Mouse (Mus musculus): ENCODE results near the gene Lysmd2. TPM values are rescaled to one million over a fixed set of nuclear protein-coding genes. Genes with fewer than 3 reads are reported as not detected.
"Not testable (repeated sequence)": the region's sequence is repeated elsewhere in the genome, so short reads cannot be mapped to it uniquely, and the experiment has no call there.

Gene Lysmd2
- total RNA-seq, 4 experiments from 2014 or later = 50.8 to 57.7 (median 55.5) TPM

GRCm38 (mm10) chr9:75626308-75626604, 715 bp downstream of the Lysmd2 start:
- peak in 1 of 2 experiments; percentile 37 for DNase-seq (ENCODE audit: low spot score in 2 of 2)

DNA sequence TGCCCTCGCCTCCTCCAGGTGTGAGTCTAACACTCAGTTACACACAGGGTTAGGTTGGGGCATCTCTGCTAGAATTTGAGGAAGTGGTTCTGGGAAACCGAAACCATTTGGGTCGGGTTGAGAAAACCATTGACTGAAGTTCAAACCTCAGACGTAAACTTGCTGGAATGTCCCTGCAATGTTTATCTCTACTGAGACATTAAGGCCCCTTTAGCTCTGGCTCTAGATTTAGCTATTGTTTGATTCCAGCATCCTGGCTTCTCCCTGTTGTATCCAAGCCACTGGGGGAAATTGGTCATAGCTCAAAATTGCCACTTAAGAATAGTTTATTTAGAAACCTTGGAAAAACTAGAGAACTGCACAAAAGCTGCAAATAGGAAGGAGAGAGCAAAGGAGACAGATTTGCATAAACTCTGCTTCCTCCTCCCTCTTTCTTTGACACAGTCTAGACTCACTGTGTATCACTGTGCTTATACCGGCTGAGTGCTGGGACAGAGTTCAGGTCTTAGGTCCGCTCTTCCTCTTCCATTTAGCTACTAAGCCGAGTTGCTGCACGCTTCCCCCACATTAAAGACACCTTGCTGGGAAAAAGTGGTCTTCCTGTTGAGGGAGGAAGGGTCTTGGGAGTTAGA, 5.4 kb downstream of the Lysmd2 start:
- no peak for DNase-seq (ENCODE audit: low spot score in 2 of 2)

GRCm38 (mm10) chr9:75632111-75632510, 6.6 kb downstream of the Lysmd2 start:
- DNase-seq (ENCODE audit: low spot score in 2 of 2) = no peak

DNA sequence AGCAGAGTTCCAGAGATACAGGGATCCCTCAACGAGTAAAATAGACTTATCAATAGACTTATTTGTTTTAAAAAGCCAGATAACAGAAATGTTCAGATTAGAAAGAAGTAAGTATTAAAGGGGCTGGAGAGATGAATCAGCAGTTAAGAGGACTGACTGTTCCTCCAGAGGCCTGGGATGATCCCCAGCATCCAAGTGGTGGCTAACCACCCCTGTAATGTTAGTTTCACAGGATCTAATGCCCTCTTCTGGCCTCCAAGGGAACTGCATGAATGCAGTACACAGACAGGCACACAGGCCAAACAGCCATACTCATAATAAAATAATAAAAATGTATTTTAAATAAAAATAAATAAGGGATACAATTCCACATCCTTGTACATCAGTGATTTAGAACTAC, 7.4 kb downstream of the Lysmd2 start:
- DNase-seq (ENCODE audit: low spot score in 2 of 2) = no peak

- no peak for DNase-seq (ENCODE audit: low spot score in 2 of 2)
Observed at GRCm38 (mm10) chr9:75633603-75634002, 8.1 kb downstream of the Lysmd2 start.

DNA sequence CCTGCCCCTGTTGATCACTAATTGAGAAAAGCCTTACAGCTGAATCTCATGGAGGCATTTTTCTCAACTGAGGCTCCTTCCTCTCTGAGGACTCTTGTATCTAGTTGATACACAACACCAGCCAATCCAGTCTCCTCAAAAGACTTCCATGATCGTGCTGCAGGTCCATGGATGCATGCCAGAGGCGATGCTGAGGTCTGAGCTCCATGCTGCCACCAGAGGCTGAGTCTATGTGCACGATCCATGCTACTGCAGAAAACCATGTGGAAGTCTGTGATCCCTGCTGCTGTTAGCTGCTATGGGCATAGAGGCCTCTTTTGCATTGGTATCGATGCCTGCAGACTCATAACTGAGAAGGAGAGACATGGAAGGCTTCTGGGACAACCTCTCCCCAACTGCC, 8.7 kb downstream of the Lysmd2 start:
- DNase-seq (ENCODE audit: low spot score in 2 of 2) = no peak

GRCm38 (mm10) chr9:75645405-75645804, 19.9 kb downstream of the Lysmd2 start:
- DNase-seq (ENCODE audit: low spot score in 2 of 2) = no peak

DNA sequence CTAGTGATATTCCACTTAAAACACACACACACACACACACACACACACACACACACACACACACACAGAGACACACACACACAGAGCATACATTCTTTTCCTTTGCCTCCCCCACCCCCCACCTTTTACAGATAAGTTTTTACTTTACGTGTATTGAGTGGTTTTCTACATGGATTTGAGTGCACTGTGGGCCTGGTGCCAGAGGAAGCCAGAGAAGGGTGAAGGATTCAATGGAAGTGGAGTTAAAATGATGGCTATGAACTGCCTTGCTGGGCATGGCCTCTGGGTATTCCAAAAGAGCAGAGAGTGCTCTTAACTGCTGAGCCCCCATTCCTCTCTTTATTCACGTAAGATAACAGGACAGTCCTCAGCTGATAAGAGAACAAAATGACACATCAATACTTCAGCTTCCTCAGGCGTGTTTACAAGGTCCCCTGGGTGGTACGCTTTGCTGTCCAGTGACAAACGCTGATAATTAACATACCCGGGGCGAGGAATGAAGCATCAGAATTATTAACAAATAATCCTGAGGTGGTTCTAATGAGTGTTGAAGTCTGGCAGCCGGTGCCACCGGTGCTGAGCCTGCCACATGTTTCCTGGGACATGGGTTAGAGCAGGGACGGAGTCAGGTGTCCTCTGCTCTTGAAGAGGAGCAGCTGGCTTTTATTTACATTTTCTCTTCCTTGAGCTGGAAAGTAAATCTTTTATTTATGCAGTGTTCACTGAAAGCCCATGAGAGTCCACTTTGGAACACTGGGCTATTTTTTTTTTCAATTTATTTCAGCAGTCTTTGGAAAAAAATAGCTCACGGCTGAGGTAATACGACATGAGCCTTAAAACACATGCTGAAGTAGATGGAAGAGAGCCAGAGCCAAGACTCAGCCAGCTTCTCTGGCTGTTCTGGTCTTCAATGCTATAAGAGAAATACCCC, 28.7 kb downstream of the Lysmd2 start:
- no peak for DNase-seq (ENCODE audit: low spot score in 2 of 2)

GRCm38 (mm10) chr9:75656456-75656855, 30.9 kb downstream of the Lysmd2 start:
- DNase-seq (ENCODE audit: low spot score in 2 of 2) = not testable (repeated sequence)

DNA sequence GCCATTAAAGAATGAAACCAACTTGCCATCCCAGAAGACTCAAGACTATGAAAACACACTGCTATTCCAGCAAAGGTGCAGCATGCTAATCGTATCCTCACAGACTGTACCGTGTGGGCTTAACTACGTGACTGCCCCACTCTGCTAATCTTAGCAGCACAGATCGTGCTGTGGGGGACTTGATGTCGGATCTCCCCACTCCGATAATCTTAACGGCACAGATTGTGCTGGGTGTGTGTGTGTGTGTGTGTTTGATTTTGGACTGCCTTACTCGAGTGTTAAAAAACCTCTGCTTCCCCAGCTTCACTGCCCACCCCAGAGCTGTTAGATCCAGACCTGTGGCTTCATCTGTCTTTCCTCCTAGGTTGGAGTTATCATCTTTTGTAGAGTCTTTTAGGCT, 35.4 kb downstream of the Lysmd2 start:
- peak in 1 of 2 experiments; percentile 75 for DNase-seq (ENCODE audit: low spot score in 2 of 2)

DNA sequence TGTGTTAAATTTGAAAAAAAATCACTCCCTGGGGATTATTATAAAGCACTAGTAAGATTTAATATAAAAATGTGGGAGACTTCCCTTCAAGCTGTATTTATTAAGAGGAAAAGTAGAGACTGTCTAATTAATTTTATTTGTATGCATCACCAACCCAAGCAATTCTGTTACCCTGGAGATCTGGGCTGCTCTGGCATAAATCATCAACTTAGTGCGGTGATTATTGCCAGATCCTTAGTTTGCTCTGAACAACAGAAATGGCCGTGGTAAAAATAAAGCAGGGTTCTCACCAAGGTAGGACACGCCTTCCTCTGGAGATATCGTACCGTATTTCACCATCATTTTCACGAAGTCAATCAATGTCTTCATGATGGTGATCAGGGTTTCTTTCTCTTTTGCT, 39.8 kb downstream of the Lysmd2 start:
- no peak for DNase-seq (ENCODE audit: low spot score in 2 of 2)

- no peak for DNase-seq (ENCODE audit: low spot score in 2 of 2)
Observed at GRCm38 (mm10) chr9:75666612-75667011, 41.1 kb downstream of the Lysmd2 start.

DNA sequence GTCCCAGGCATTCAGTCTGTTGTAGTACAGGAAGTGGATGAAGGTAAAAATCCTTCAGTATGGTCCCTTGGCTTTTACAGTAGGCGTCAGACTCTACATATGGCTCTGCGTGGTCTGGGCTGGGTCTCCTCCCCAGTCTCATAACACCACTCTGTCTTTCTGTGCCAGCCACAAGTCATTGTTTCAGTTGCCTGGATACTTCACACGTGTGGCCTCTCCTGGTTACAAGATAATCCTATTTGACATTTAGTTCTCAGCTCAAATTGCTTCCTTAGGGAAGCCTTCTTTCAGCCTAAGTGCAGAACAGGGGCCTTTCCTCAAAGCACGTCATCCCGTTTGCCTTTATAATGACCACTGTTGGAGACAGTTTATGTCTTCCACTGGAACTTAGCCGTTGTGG, 47.2 kb downstream of the Lysmd2 start:
- DNase-seq (ENCODE audit: low spot score in 2 of 2) = no peak

GRCm38 (mm10) chr9:75676226-75676625, 50.7 kb downstream of the Lysmd2 start:
- DNase-seq (ENCODE audit: low spot score in 2 of 2) = peak in 1 of 2 experiments; percentile 78

DNA sequence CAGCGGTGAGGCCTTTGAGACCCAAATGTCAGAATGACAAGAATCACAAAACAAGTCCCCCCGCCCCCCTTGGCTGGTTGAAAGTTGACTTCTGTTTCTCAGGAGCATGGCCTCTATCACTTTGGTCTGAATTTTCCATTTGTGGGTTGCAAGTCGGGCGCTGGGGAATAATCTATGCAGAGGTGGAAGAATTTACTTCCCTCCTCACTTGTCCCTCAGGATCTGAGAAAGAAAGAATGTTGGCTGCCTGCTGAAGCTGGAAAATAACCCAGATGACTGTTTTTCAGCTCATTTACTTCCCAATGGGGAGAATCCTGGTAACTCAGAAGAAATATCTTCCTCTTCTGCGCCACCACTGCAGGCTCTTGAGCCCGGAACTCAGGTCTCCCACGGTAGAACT, 52.8 kb downstream of the Lysmd2 start:
- DNase-seq (ENCODE audit: low spot score in 2 of 2) = no peak

- no peak for DNase-seq (ENCODE audit: low spot score in 2 of 2)
Observed at GRCm38 (mm10) chr9:75679629-75680028, 54.1 kb downstream of the Lysmd2 start.

DNA sequence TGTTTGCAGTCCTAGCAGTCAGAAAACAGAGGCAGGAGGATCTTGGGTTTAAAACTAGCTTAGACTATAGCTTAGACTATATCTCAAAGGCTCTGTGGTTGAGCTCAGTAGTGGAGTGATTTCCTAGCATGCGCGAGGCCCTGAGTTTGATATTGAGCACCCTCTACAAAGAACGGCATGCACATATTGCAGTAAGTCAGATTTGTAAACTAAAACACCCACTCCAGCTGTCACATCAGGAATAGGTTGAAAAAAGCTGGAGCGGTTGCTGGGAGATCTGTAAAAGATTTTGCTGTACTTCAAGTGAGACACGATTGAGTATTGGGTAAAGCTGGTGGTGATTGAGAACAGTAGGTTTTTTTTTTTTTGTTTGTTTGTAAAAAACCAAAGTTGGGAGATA, 55.1 kb downstream of the Lysmd2 start:
- DNase-seq (ENCODE audit: low spot score in 2 of 2) = no peak

- DNase-seq (ENCODE audit: low spot score in 2 of 2) = peak; percentile 85 to 95
Observed at GRCm38 (mm10) chr9:75683426-75684191, 58.1 kb downstream of the Lysmd2 start, which contains the start of gene Scg3. Gene Scg3 (minus strand): TSS chr9:75684056.

DNA sequence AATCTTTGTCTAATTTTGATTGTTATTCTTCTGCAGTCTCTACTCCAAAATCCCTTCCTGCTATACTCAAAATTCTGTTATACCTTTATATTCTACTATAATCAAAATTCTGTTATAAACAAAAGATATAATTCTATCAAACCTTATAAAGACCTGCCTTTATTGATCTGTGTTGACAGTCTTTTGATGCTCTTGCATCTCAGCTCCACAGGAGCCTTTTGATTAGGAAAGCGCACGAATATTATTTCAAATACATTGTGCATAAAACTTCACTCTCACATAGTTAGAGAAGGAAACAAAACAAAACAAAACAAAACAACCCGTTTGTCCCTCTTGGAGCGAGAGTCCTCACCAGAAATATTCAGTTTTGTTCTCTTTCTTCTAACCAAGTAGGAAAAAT, 58.8 kb downstream of the Lysmd2 start:
- DNase-seq (ENCODE audit: low spot score in 2 of 2) = no peak

- no peak for DNase-seq (ENCODE audit: low spot score in 2 of 2)
Observed at GRCm38 (mm10) chr9:75684772-75685171, 59.2 kb downstream of the Lysmd2 start.

Data from left cerebral cortex, adult 8-10 months (tissue).